Mouse (Mus musculus) heart, embryonic 10.5 days (tissue): ENCODE data around the gene Gm10644. TPM values are rescaled to one million over a fixed set of nuclear protein-coding genes. Genes with fewer than 3 reads are reported as not detected.
A peak's percentile ranks its signal among the peaks of the same experiment; 100 is the strongest.

Experiments
- DNase-seq: peaks from one replicate; pipeline ENCODE4 v3.0.0-alpha.2; 2017; ENCODE audit warnings: low spot score
- H3K27ac ChIP-seq: fragments of 300-500 bp; sonication (generic); 2 replicates; pipeline ENCODE4 v1.5.1; 2016; ENCODE audit warnings: mild to moderate bottlenecking
- H3K27me3 ChIP-seq: fragments of 300-500 bp; sonication (generic); 2 replicates; pipeline ENCODE4 v1.6.1; 2016; ENCODE audit warnings: mild to moderate bottlenecking; ENCODE audit not compliant: poor library complexity, insufficient read depth, severe bottlenecking
- H3K36me3 ChIP-seq: fragments of 300-500 bp; sonication (generic); 2 replicates; pipeline ENCODE4 v1.6.1; 2016; ENCODE audit warnings: mild to moderate bottlenecking, moderate library complexity
- H3K4me1 ChIP-seq: fragments of 300-500 bp; sonication (generic); 2 replicates; pipeline ENCODE4 v1.6.1; 2016; ENCODE audit warnings: mild to moderate bottlenecking
- H3K4me3 ChIP-seq: fragments of 300-500 bp; sonication (generic); 2 replicates; pipeline ENCODE4 v1.5.1; 2016; ENCODE audit warnings: mild to moderate bottlenecking, moderate library complexity
- H3K9me3 ChIP-seq: fragments of 300-500 bp; sonication (generic); 2 replicates; pipeline ENCODE4 v1.6.1; 2016; ENCODE audit warnings: mild to moderate bottlenecking, moderate library complexity
- WGBS: fragments of 180-500 bp; shearing (Covaris S2); methylation state at CpG from one replicate; pipeline ENCODE4 v1.1.7; 2016; 5-methylcytosine and 5-hydroxymethylcytosine counted together
- polyA plus RNA-seq: library from polyadenylated mRNA; unstranded; fragments of >200 nt; fragmentation: Nextera tagmentation; extraction: Ambion mirVana; gene quantifications from 2 replicates; pipeline ENCODE4 v1.2.1, GENCODE M21; 2016

The Gm10644 gene
- polyA plus RNA-seq, 1 experiment from 2014 or later = 0.41 TPM

DNA sequence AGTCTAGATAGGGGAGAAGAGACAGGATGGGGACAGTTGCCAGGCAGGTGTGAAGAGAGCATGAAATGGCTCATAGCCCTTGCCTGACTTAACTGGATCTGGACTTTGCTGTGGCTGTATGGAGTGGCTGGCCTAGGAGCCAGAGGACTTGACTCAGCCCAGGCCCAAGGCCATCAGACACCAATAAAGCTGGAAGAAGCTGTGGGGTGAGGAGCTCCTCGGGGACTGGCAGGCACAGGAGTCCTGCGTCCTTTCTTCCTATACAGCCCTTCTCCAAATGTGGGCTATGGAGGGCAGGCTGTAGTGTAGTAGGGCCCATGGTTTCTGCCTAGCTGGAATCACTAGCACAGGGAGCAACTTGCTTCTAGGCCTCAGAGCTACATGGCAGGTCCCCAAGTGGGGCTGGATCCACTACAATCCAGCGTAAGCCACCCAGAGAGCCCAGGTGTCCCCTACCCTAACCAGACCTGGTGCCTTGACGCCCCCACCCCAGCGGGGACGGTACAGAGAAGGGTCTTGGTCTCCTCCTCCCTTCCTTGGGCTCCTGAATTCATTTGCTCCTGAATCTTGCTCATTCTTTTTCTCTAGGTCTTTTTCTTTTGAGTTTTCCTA lies 13.8 kb downstream of the Gm10644 start:
- no peak overlapping the region for H3K4me3 ChIP-seq
- H3K36me3 ChIP-seq = peaks cover 39% of the 10 kb centered on the region
- DNase-seq = no peak
- H3K9me3 ChIP-seq = no peaks in the 10 kb centered on the region
- peaks cover 10% of the 10 kb centered on the region; the same call in 1 of the 2 replicates for H3K4me1 ChIP-seq
- WGBS = 69% methylated on average over 6 of the region's 6 CpGs
- no peak overlapping the region for H3K27ac ChIP-seq
- no peaks in the 10 kb centered on the region for H3K27me3 ChIP-seq

DNA sequence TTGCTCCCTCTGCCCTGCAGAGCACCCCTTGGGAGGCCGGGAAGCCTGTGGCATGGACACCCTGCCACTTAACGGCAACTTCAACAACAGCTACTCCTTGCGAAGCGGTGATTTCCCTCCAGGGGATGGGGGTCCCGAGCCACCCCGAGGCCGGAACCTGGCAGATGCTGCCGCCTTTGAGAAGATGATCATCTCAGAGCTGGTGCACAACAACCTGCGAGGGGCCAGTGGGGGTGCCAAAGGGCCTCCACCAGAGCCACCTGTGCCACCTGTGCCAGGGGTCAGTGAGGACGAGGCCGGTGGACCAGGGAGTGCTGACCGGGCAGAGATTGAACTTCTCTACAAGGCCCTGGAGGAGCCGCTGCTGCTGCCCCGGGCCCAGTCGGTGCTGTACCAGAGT lies 16.7 kb downstream of the Gm10644 start:
- no peaks in the 10 kb centered on the region for H3K9me3 ChIP-seq
- H3K36me3 ChIP-seq = peaks cover 68% of the 10 kb centered on the region
- WGBS = 92% methylated on average over 15 of the region's 15 CpGs
- no peak overlapping the region for H3K4me3 ChIP-seq
- DNase-seq = peak; percentile 68
- H3K4me1 ChIP-seq = peaks cover 10% of the 10 kb centered on the region; the same call in 1 of the 2 replicates
- no peak overlapping the region for H3K27ac ChIP-seq
- H3K27me3 ChIP-seq = no peaks in the 10 kb centered on the region

GRCm38 (mm10) chr8:83937645-83938044 lies 17.4 kb downstream of the Gm10644 start:
- peaks cover 10% of the 10 kb centered on the region; the same call in 1 of the 2 replicates for H3K4me1 ChIP-seq

GRCm38 (mm10) chr8:83935435-83935834 lies 19.6 kb downstream of the Gm10644 start:
- 87% methylated on average over 8 of the region's 8 CpGs for WGBS
- H3K4me1 ChIP-seq = peaks cover 10% of the 10 kb centered on the region; the same call in 1 of the 2 replicates
- no peak overlapping the region for H3K27ac ChIP-seq
- no peak for DNase-seq
- H3K9me3 ChIP-seq = no peaks in the 10 kb centered on the region
- H3K27me3 ChIP-seq = no peaks in the 10 kb centered on the region
- H3K36me3 ChIP-seq = peaks cover 97% of the 10 kb centered on the region
- H3K4me3 ChIP-seq = no peak overlapping the region

More at GRCm38 (mm10) chr8:83937645-83938044, 17.4 kb downstream of the Gm10644 start:
- 83% methylated on average over 7 of the region's 7 CpGs for WGBS
- Histone ChIP-seq H3K27ac (no peak overlapping the region), H3K9me3 (no peaks in the 10 kb centered on the region), H3K4me3 (no peak overlapping the region), H3K36me3 (peaks cover 75% of the 10 kb centered on the region), H3K27me3 (no peaks in the 10 kb centered on the region)
- peak; percentile 73 for DNase-seq

DNA sequence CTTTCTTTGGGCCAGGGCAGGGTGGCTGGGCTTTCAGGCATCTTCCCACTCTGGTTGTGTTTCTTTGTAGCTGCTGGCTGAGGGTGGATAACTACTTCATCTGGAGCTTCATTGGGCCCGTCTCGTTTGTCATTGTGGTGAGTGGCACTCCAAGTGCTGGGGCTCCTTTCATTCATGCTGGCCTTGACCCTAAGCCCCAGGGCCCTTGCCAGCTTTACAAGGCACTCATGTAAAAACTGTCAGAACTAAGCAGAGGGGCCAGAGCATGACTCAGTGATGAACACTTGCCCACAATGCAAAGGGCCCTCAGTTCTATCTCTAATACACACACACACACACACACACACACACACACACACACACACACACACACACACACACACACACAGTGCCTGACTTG lies 20.0 kb downstream of the Gm10644 start:
- Histone ChIP-seq H3K4me3 (no peak overlapping the region), H3K36me3 (peaks cover 98% of the 10 kb centered on the region), H3K4me1 (peaks cover 10% of the 10 kb centered on the region; the same call in 1 of the 2 replicates), H3K27ac (no peak overlapping the region), H3K9me3 (no peaks in the 10 kb centered on the region), H3K27me3 (no peaks in the 10 kb centered on the region)
- no peak for DNase-seq
- WGBS = 89% methylated on average over 2 of the region's 2 CpGs

DNA sequence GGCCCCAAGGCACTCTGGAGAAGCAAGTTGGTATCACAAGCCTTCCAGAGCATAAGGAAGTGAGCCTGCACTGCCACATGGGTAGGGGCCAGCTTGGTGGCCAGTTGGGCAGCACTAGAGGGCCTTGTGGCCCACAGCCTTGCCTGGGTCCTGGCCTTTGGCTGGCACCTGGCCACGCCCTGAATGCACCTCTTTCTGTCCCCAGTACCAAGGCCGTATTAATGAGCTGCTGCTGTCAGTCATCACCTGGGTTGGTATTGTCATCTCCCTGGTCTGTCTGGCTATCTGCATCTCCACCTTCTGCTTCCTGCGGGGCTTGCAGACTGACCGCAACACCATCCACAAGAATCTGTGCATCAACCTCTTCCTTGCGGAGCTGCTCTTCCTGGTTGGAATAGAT lies 20.8 kb downstream of the Gm10644 start:
- Histone ChIP-seq H3K27me3 (no peaks in the 10 kb centered on the region), H3K36me3 (peaks cover 100% of the 10 kb centered on the region), H3K4me1 (0 out of 2 replicates have a peak, but pooled peaks cover 5% of the 10 kb centered on the region), H3K27ac (no peak overlapping the region), H3K4me3 (no peak overlapping the region), H3K9me3 (no peaks in the 10 kb centered on the region)
- DNase-seq = no peak
- WGBS = 79% methylated on average over 5 of the region's 5 CpGs

DNA sequence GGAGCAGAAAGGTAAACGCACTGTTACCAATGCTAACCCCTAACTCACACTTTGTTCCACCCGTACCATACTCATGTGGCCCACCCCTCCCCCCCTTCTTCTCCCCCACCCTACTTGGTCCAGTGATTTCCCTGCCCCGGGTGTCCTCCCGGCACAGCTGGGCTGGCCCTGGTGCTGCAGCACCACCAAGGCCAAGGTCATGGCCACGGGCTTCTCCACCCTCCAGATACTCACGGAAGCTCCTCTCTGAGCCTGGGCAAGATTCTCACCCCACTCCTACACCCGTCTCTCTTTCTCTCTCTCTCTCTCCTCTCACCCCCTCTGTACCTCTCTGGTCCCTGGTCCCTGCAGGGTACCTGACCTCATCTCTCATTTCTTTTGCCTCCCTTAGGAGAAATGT lies 28.7 kb downstream of the Gm10644 start:
- 73% methylated on average over 7 of the region's 7 CpGs for WGBS
- no peaks in the 10 kb centered on the region for H3K27me3 ChIP-seq

DNA sequence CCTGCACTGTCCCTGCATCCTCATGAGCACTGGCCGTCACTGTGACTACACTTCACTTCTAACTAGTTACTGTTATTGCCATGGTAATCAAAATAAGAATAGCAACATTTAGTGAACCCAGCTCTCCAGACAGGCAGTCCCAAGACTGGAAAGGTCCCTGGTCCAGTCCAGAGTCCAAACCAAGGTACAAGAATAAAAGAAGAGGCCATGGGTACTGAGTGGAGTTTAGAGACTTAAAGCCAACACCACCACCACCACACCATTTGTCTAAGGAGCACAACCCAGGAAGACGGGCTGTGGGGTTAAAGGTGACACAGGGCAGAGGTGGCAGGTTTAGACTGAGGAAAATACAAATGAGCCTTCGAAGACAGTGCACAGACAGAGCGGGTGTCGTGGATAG lies 30.4 kb downstream of the Gm10644 start:
- WGBS = 89% methylated on average over 5 of the region's 5 CpGs
- H3K36me3 ChIP-seq = peaks cover 78% of the 10 kb centered on the region
- no peaks in the 10 kb centered on the region for H3K27me3 ChIP-seq
- no peak for DNase-seq
- H3K4me1 ChIP-seq = peaks cover 4% of the 10 kb centered on the region; the same call in 1 of the 2 replicates
- H3K4me3 ChIP-seq = no peak overlapping the region
- no peak overlapping the region for H3K27ac ChIP-seq
- H3K9me3 ChIP-seq = no peaks in the 10 kb centered on the region

More for the DNA sequence above, 28.7 kb downstream of the Gm10644 start:
- Histone ChIP-seq H3K36me3 (peaks cover 79% of the 10 kb centered on the region), H3K9me3 (no peaks in the 10 kb centered on the region), H3K4me3 (no peak overlapping the region), H3K27ac (no peak overlapping the region), H3K4me1 (peaks cover 4% of the 10 kb centered on the region; the same call in 1 of the 2 replicates)
- DNase-seq = no peak

DNA sequence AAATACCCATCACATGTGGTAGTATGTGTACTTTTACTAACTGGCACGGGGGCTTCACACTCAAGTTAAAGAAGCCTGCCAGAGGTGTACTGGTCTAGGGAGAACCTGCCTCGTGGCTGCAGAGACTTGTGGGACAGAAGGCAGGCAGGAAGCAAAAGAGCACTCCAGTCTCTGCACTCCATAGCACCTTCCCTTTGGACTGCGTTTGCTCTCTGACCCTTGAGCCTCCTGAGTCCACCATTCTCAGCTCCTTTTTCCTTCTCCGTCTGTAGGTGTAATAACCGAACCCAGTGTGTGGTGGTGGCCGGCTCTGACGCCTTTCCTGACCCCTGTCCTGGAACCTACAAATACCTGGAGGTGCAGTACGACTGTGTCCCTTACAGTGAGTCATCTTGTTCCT lies 32.3 kb downstream of the Gm10644 start:
- no peaks in the 10 kb centered on the region for H3K9me3 ChIP-seq

GRCm38 (mm10) chr8:83921558-83921957 lies 33.4 kb downstream of the Gm10644 start:
- Histone ChIP-seq H3K4me1 (peaks cover 2% of the 10 kb centered on the region; the same call in 1 of the 2 replicates), H3K27me3 (no peaks in the 10 kb centered on the region), H3K27ac (no peak overlapping the region), H3K9me3 (no peaks in the 10 kb centered on the region), H3K36me3 (peaks cover 69% of the 10 kb centered on the region), H3K4me3 (no peak overlapping the region)
- no peak for DNase-seq
- WGBS = 65% methylated on average over 3 of the region's 3 CpGs

More for the DNA sequence above, 32.3 kb downstream of the Gm10644 start:
- no peak overlapping the region for H3K4me3 ChIP-seq
- WGBS = 92% methylated on average over 8 of the region's 8 CpGs
- peaks cover 70% of the 10 kb centered on the region for H3K36me3 ChIP-seq
- H3K27me3 ChIP-seq = no peaks in the 10 kb centered on the region
- DNase-seq = no peak
- no peak overlapping the region for H3K27ac ChIP-seq
- H3K4me1 ChIP-seq = peaks cover 4% of the 10 kb centered on the region; the same call in 1 of the 2 replicates

- H3K27me3 ChIP-seq = no peaks in the 10 kb centered on the region
- 77% methylated on average over 6 of the region's 6 CpGs for WGBS
- DNase-seq = no peak
- H3K4me1 ChIP-seq = peaks cover 38% of the 10 kb centered on the region
- H3K4me3 ChIP-seq = no peak overlapping the region
- H3K36me3 ChIP-seq = peaks cover 36% of the 10 kb centered on the region
- no peak overlapping the region for H3K27ac ChIP-seq
- no peaks in the 10 kb centered on the region for H3K9me3 ChIP-seq
Observed at GRCm38 (mm10) chr8:83917566-83917965, 37.4 kb downstream of the Gm10644 start.

DNA sequence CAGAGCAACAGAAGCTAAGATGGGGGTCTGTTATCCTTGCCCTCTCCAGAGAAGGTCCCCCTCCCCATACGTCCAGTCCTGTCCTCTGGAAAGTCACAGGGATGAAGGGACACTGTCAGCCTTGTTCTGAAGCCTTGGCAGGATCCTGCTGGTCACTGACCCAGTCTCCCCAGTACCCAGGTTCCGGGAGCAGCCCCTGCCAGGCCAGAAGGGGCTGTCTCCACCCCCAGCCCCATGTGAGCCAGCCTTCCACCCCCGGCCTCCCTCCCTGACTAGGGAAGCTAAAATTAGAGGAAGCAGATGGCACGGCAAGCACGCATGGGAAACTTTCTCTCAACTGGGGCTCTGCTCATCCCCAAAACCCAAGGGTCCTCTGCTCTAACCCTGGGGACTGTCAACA lies 39.0 kb downstream of the Gm10644 start:
- Histone ChIP-seq H3K9me3 (no peaks in the 10 kb centered on the region), H3K27me3 (no peaks in the 10 kb centered on the region), H3K4me1 (peaks cover 51% of the 10 kb centered on the region), H3K36me3 (peaks cover 30% of the 10 kb centered on the region), H3K27ac (peak overlapping the region; percentile 67), H3K4me3 (no peak overlapping the region)
- DNase-seq = no peak
- 48% methylated on average over 5 of the region's 5 CpGs for WGBS

DNA sequence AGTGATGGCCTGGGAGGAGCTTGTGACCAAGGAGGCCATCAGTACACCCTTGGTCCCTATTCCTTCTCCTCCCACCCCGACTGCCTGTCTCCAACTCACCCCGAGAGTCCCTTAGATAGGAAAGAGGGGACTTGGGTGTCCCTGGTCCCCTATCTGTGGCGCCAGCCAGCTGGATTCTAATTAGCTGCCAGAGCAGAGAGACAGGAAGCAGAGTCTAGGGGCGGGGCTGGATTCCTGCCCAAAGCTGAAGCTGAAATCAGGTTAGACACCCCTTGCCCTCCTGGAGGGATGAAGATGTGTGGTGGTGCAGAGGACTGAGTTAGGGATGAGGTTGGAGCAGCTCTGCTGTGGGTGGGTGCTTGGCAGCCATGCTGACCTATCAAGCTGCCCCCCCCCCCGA lies 40.1 kb downstream of the Gm10644 start:
- Histone ChIP-seq H3K4me1 (peaks cover 62% of the 10 kb centered on the region), H3K36me3 (peaks cover 20% of the 10 kb centered on the region), H3K27me3 (no peaks in the 10 kb centered on the region), H3K27ac (peak overlapping the region; percentile 67), H3K9me3 (no peaks in the 10 kb centered on the region), H3K4me3 (no peak overlapping the region)
- WGBS = 31% methylated on average over 5 of the region's 5 CpGs
- DNase-seq = no peak
